Mouse (Mus musculus): ENCODE measurements around the gene Trhr2. TPM values are rescaled to one million over a fixed set of nuclear protein-coding genes. Genes with fewer than 3 reads are reported as not detected.
A peak's percentile ranks its signal among the peaks of the same experiment; 100 is the strongest.

The Trhr2 gene
- polyA plus RNA-seq, 1 experiment from 2014 or later, result not detected

GRCm38 (mm10) chr8:122309272-122309671, 51.3 kb downstream of the Trhr2 start:
- H3K27me3 ChIP-seq (ENCODE audit: low read depth, poor library complexity, severe bottlenecking), result no peaks in the 10 kb centered on the region
- peak overlapping the region; percentile 63; the same call in 1 of the 2 replicates for H3K27ac ChIP-seq (replicated peaks)
- 95% methylated on average over 12 of the region's 12 CpGs for WGBS
- no peaks in the 10 kb centered on the region for H3K9me3 ChIP-seq (replicated peaks)
- H3K4me3 ChIP-seq, result no peak overlapping the region
- no peak for DNase-seq (ENCODE audit: low spot score)
- 0 out of 2 replicates have a peak, but pooled peaks cover 2% of the 10 kb centered on the region for H3K36me3 ChIP-seq
- peaks cover 30% of the 10 kb centered on the region for H3K4me1 ChIP-seq

GRCm38 (mm10) chr8:122307836-122308235, 52.7 kb downstream of the Trhr2 start:
- WGBS, result 91% methylated on average over 8 of the region's 8 CpGs
- DNase-seq (ENCODE audit: low spot score), result no peak
- Histone ChIP-seq H3K9me3 (replicated peaks) (no peaks in the 10 kb centered on the region), H3K27ac (replicated peaks) (0 out of 2 replicates have a peak overlapping the region, but pooled peaks have one; percentile 17), H3K27me3 (ENCODE audit: low read depth, poor library complexity, severe bottlenecking) (no peaks in the 10 kb centered on the region), H3K4me3 (no peak overlapping the region), H3K4me1 (peaks cover 23% of the 10 kb centered on the region), H3K36me3 (0 out of 2 replicates have a peak, but pooled peaks cover 2% of the 10 kb centered on the region)

Other genes starting within 250 kb of the Trhr2 start
- 1.3 and 1.5 TPM in 2 replicates for gene Zfpm1, start 78.6 kb downstream of the Trhr2 start, polyA plus RNA-seq (2016; fragmentation: Nextera tagmentation; extraction: Ambion mirVana)
- gene Zc3h18, start 15.9 kb upstream of the Trhr2 start, polyA plus RNA-seq (2016; fragmentation: Nextera tagmentation; extraction: Ambion mirVana), result 75.7 and 79.4 TPM in 2 replicates
- gene Il17c, start 61.3 kb upstream of the Trhr2 start, polyA plus RNA-seq (2016; fragmentation: Nextera tagmentation; extraction: Ambion mirVana), result not detected in 2 replicates
- gene Cyba, start 72.2 kb upstream of the Trhr2 start, polyA plus RNA-seq (2016; fragmentation: Nextera tagmentation; extraction: Ambion mirVana), result 75.8 and 80.9 TPM in 2 replicates
- gene Mvd, start 82.7 kb upstream of the Trhr2 start, polyA plus RNA-seq (2016; fragmentation: Nextera tagmentation; extraction: Ambion mirVana), result 60.3 and 60.7 TPM in 2 replicates
- 0.07 TPM in 1 of 2 replicates, not detected in the other for gene Snai3, start 100.0 kb upstream of the Trhr2 start, polyA plus RNA-seq (2016; fragmentation: Nextera tagmentation; extraction: Ambion mirVana)
- gene Rnf166, start 115.3 kb upstream of the Trhr2 start, polyA plus RNA-seq (2016; fragmentation: Nextera tagmentation; extraction: Ambion mirVana), result 31.7 and 35.6 TPM in 2 replicates
- 71.5 and 72.6 TPM in 2 replicates for gene Ctu2, start 115.4 kb upstream of the Trhr2 start, polyA plus RNA-seq (2016; fragmentation: Nextera tagmentation; extraction: Ambion mirVana)
- gene Piezo1, start 190.6 kb upstream of the Trhr2 start, polyA plus RNA-seq (2016; fragmentation: Nextera tagmentation; extraction: Ambion mirVana), result 5.8 and 8.2 TPM in 2 replicates
- gene Cdt1, start 207.3 kb upstream of the Trhr2 start, polyA plus RNA-seq (2016; fragmentation: Nextera tagmentation; extraction: Ambion mirVana), result 63.2 and 70.9 TPM in 2 replicates
- 241 and 278 TPM in 2 replicates for gene Aprt, start 216.2 kb upstream of the Trhr2 start, polyA plus RNA-seq (2016; fragmentation: Nextera tagmentation; extraction: Ambion mirVana)